Mouse (Mus musculus) ovary, postnatal 14 days (tissue): Measurements from ENCODE around the gene Zfp654.
A peak's percentile ranks its signal among the peaks of the same experiment; 100 is the strongest.

Source experiments
- DNase-seq: peaks from one replicate; pipeline ENCODE4 v3.0.0; 2022; ENCODE audit warnings: low spot score

Zfp654 gene

DNA sequence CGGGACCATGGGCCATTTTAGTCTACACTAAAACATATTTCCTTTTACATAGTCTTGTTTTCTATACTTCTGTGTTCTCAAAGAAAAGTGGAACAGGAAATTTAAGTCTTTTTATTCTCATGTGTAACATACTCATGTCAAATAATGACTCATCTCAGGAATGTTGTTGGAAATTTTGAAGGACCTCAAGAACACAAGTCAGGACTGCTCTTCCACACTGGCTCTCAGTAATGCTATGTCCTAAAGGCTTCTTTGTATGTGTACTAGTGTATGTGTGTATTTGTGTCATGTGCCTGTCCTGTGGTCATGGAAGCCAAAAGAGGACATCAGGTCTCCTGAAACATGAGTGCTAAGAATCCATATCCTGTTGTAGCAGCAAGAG is 92.2 kb downstream of the Zfp654 start:
- DNase-seq: no peak

DNA sequence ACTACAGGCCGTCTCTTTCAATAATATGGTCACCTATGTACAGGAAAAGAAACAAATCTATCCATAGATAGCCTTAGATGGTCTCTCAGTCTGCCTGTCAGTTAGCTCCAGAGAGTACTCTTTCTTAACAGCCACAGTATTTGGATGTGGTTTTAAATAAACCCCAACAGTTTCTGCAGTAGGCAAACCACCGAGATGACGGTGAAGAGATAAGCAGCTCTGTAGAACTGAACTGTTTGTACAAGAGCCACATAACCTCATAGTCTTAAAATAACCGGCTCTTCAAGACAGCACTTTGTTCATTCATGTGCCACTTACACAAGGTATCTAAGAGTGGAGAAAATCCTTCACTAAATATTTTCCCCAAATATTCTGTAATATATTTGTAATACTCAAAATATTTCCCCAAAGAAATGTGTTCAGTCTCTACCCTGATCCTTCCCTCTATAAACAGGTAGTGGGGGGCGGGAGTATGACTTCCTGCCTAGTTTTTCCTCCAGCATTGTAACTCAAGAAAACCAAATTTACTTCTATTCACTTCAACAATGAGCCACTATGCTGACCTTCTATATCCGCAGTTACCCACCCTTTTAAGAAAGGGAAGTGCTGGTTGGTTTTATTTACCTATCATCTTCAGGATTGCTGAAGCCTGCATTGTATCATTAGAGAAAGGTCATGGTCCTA is 92.7 kb downstream of the Zfp654 start:
- DNase-seq: no peak

DNA sequence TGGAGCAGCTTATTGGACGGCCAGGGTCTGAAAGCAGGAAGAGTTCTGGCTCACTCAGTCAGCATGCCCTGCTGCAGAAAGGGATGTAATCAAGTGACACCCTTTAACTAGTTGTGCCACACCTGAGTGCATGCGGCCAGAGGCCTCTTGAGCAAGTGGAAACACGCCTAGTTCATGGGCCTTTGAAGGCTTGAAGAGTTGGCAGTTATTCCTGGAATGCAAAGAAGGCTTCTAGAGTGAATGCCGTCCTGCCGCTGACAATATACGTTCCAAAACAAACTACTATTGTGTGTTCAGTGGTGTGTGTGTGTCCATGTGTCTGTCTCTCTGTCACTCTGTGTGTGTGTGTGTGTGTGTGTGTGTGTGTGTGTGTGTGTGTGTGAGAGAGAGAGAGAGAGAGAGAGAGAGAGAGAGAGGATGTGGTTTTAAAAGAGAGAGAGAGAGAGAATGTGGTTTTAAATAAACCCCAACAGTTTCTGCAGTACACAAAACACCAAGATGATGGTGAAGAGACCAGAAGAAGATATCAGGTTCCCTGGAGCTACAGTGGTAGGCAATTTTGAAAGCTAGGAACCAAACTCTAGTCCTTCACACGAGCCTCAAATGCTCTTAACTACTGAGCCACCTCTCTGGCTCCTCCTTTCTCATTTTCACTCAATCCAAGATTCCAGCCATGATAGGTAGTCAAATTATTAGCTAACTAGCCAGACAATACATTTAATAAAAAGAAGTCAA is 93.6 kb downstream of the Zfp654 start:
- DNase-seq: no peak

- DNase-seq: no peak
Measured at GRCm38 (mm10) chr16:64756321-64756720, 95.1 kb downstream of the Zfp654 start.

- DNase-seq: peak; percentile 11
Measured at GRCm38 (mm10) chr16:64754743-64755139, 96.7 kb downstream of the Zfp654 start.

- no peak for DNase-seq
Measured at GRCm38 (mm10) chr16:64753990-64754742, 97.3 kb downstream of the Zfp654 start.

DNA sequence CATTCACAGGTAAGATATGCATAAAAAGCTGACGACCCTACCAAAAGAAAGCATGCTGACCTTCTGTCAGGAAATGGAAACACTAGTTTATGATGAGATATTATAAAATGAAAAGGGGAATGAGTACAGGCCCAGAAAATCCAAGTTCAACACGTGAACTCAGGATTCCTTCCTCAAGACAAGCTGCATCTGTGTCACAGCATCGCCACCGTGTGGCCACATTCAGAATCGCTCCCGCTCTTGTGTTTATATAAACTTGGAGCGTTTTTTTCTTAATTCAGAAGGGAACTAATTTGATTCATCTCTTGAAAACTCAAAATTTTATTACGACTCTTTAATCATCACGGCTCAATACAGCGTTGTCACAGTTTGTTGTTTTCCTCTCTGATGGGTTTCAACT is 103.2 kb downstream of the Zfp654 start:
- peak; percentile 59 for DNase-seq

GRCm38 (mm10) chr16:64745089-64745488 is 106.4 kb downstream of the Zfp654 start:
- DNase-seq: no peak

GRCm38 (mm10) chr16:64737289-64737688 is 114.2 kb downstream of the Zfp654 start:
- DNase-seq: no peak
